Comparison of ENCODE assay signal across 10 mouse cellular contexts in genomic region chr4:62506798-62507197, GRCm38 (mm10). TPM values are rescaled to one million over a fixed set of nuclear protein-coding genes. Genes with fewer than 3 reads are reported as not detected.
DNase-seq lines count a peak whose midpoint lies in the region; ATAC-seq and TF ChIP-seq lines count a peak whose summit lies in the region.
"Had no signal": no experiment of that assay in that cellular context is flagged by ENCODE, and none has a peak within 500 bp of the region (broad histone marks: within the 10 kb centered on the region; RNA-seq: fewer than 3 reads in every experiment).

No protein-coding gene starts in this region.

- DNase-seq in layer of hippocampus, adult 2 months (ENCODE audit: low spot score in 2 of 2): no peak
- no peak for DNase-seq in layer of hippocampus, adult 18-20 months (ENCODE audit: low spot score in 2 of 2)
- peak; percentile 50 for DNase-seq in liver, postnatal 0 days
- DNase-seq in limb, embryonic 10.5 days (ENCODE audit: low spot score): no peak
- no peak for DNase-seq in layer of hippocampus, adult 9-10 months (ENCODE audit: low spot score)
- no peak for DNase-seq in hindbrain, embryonic 10.5 days (ENCODE audit: low spot score)

- no peak overlapping the region for H3K4me3 ChIP-seq in layer of hippocampus, adult 2 months
- no peak overlapping the region for H3K4me3 ChIP-seq in liver, postnatal 0 days (ENCODE audit: low read depth, low read length)
- H3K4me3 ChIP-seq in limb, embryonic 10.5 days: no peak overlapping the region
- H3K4me3 ChIP-seq in hindbrain, embryonic 10.5 days: no peak overlapping the region
- H3K4me3 ChIP-seq: embryonic facial prominence, embryonic 12.5 days; stomach, embryonic 15.5 days had no signal

- peak; percentile 61 for TF ChIP-seq CTCF in layer of hippocampus, adult 2 months (conservative IDR thresholded peaks at IDR 0.05)
- peak; percentile 65 for TF ChIP-seq CTCF in liver, postnatal 0 days (IDR thresholded peaks at IDR 0.05; ENCODE audit: low read depth)

- H3K27ac ChIP-seq in layer of hippocampus, adult 2 months: no peak overlapping the region
- H3K27ac ChIP-seq in liver, postnatal 0 days (ENCODE audit: low read depth): no peak overlapping the region
- no peak overlapping the region for H3K27ac ChIP-seq in limb, embryonic 10.5 days
- no peak overlapping the region for H3K27ac ChIP-seq in hindbrain, embryonic 10.5 days
- H3K27ac ChIP-seq: embryonic facial prominence, embryonic 12.5 days; stomach, embryonic 15.5 days had no signal

- no peak overlapping the region for H3K9ac ChIP-seq in liver, postnatal 0 days (replicated peaks)
- H3K9ac ChIP-seq: embryonic facial prominence, embryonic 12.5 days; stomach, embryonic 15.5 days had no signal

- H3K9me3 ChIP-seq in liver, postnatal 0 days (ENCODE audit: low read length): no peaks in the 10 kb centered on the region
- no peaks in the 10 kb centered on the region for H3K9me3 ChIP-seq in limb, embryonic 10.5 days (replicated peaks)
- H3K9me3 ChIP-seq in hindbrain, embryonic 10.5 days: no peaks in the 10 kb centered on the region
- H3K9me3 ChIP-seq: embryonic facial prominence, embryonic 12.5 days; stomach, embryonic 15.5 days had no signal

- peaks cover 20% of the 10 kb centered on the region for H3K4me1 ChIP-seq in liver, postnatal 0 days (ENCODE audit: insufficient read depth)
- peaks cover 5% of the 10 kb centered on the region; the same call in 1 of the 2 replicates for H3K4me1 ChIP-seq in limb, embryonic 10.5 days
- H3K4me1 ChIP-seq in hindbrain, embryonic 10.5 days (replicated peaks): peaks cover 4% of the 10 kb centered on the region; the same call in 1 of the 2 replicates
- H3K4me1 ChIP-seq: embryonic facial prominence, embryonic 12.5 days had no signal

- H3K4me2 ChIP-seq in liver, postnatal 0 days (ENCODE audit: low read depth, low read length): no peak overlapping the region
- H3K4me2 ChIP-seq: embryonic facial prominence, embryonic 12.5 days; stomach, embryonic 15.5 days had no signal

- H3K27me3 ChIP-seq in liver, postnatal 0 days (ENCODE audit: insufficient read depth, low read length): no peaks in the 10 kb centered on the region
- no peaks in the 10 kb centered on the region for H3K27me3 ChIP-seq in limb, embryonic 10.5 days (ENCODE audit: low read depth, poor library complexity, severe bottlenecking)
- no peaks in the 10 kb centered on the region for H3K27me3 ChIP-seq in hindbrain, embryonic 10.5 days (ENCODE audit: insufficient read depth, poor library complexity, severe bottlenecking)
- H3K27me3 ChIP-seq: embryonic facial prominence, embryonic 12.5 days; stomach, embryonic 15.5 days had no signal

- H3K36me3 ChIP-seq in liver, postnatal 0 days (replicated peaks; ENCODE audit: insufficient read depth, low read length): peaks cover 50% of the 10 kb centered on the region
- H3K36me3 ChIP-seq in limb, embryonic 10.5 days: peaks cover 46% of the 10 kb centered on the region
- peaks cover 44% of the 10 kb centered on the region for H3K36me3 ChIP-seq in hindbrain, embryonic 10.5 days

- peak; percentile 60 for ATAC-seq in activated CD4-positive, CD25-positive, alpha-beta regulatory T cell, adult 4 months
- ATAC-seq in erythroblast, adult 5-6 weeks (replicated peaks; ENCODE audit: low FRiP score, poor library complexity, severe bottlenecking): 0 out of 2 replicates have a peak, but pooled peaks have one; percentile 27
- peak; percentile 20 for ATAC-seq in liver, postnatal 0 days

- WGBS in liver, postnatal 0 days (ENCODE audit: insufficient replicate concordance): 49% methylated on average over 2 of the region's 2 CpGs
- 57% methylated on average over 2 of the region's 2 CpGs for WGBS in limb, embryonic 10.5 days
- 72% methylated on average over 2 of the region's 2 CpGs for WGBS in hindbrain, embryonic 10.5 days

- no peak for TF ChIP-seq EP300 in liver, postnatal 0 days (IDR thresholded peaks at IDR 0.05; ENCODE audit: low read depth)

RNA-seq across cellular contexts. Expression of gene Hdhd3, which starts 3.5 kb away (rescaled TPM):
- 10 to 100 TPM in 1 of 2 experiments, 1 to 10 TPM in 1; 7.9 to 11.1 TPM for total RNA-seq in layer of hippocampus, adult 2 months (2021)
- 10 to 100 TPM in 1 of 2 experiments, 1 to 10 TPM in 1; 9.3 to 11.1 TPM for total RNA-seq in layer of hippocampus, adult 18-20 months (2021)
- polyA plus RNA-seq in activated CD4-positive, CD25-positive, alpha-beta regulatory T cell, adult 4 months (2017; shearing (Covaris generic)): 1 to 10 TPM; 1.1 to 2.4 TPM
- not detected in 2 replicates for total RNA-seq in erythroblast, adult 5-6 weeks (2015; ENCODE audit: low replicate concordance)
- total RNA-seq in erythroblast, adult 5-6 weeks (2017; ENCODE audit: low replicate concordance): 1.0 TPM in 1 of 2 replicates, not detected in the other
- polyA plus RNA-seq in liver, postnatal 0 days (2015; fragmentation: Nextera tagmentation; extraction: Ambion mirVana): 19.7 and 20.3 TPM in 2 replicates
- 11.7 and 13.5 TPM in 2 replicates for polyA plus RNA-seq in limb, embryonic 10.5 days (2016; fragmentation: Nextera tagmentation; extraction: Ambion mirVana)
- polyA plus RNA-seq in hindbrain, embryonic 10.5 days (2016; fragmentation: Nextera tagmentation; extraction: Ambion mirVana): 9.8 and 14.1 TPM in 2 replicates

RNA-seq across cellular contexts. Expression of gene Alad, which starts 12.9 kb away (rescaled TPM):
- 10 to 100 TPM; 24.6 to 31.5 TPM for total RNA-seq in layer of hippocampus, adult 2 months (2021)
- total RNA-seq in layer of hippocampus, adult 18-20 months (2021): 10 to 100 TPM; 31.5 to 33.7 TPM
- 10 to 100 TPM; 68.8 to 82.3 TPM for polyA plus RNA-seq in activated CD4-positive, CD25-positive, alpha-beta regulatory T cell, adult 4 months (2017; shearing (Covaris generic))
- 105 and 125 TPM in 2 replicates for total RNA-seq in erythroblast, adult 5-6 weeks (2015; ENCODE audit: low replicate concordance)
- 81.9 and 128 TPM in 2 replicates for total RNA-seq in erythroblast, adult 5-6 weeks (2017; ENCODE audit: low replicate concordance)
- 295 and 303 TPM in 2 replicates for polyA plus RNA-seq in liver, postnatal 0 days (2015; fragmentation: Nextera tagmentation; extraction: Ambion mirVana)
- polyA plus RNA-seq in limb, embryonic 10.5 days (2016; fragmentation: Nextera tagmentation; extraction: Ambion mirVana): 108 and 124 TPM in 2 replicates
- 114 and 123 TPM in 2 replicates for polyA plus RNA-seq in hindbrain, embryonic 10.5 days (2016; fragmentation: Nextera tagmentation; extraction: Ambion mirVana)

RNA-seq across cellular contexts. Expression of gene Pole3, which starts 18.1 kb away (rescaled TPM):
- total RNA-seq in layer of hippocampus, adult 2 months (2021): 10 to 100 TPM; 28.0 to 28.5 TPM
- total RNA-seq in layer of hippocampus, adult 18-20 months (2021): 10 to 100 TPM; 26.4 to 26.9 TPM
- polyA plus RNA-seq in activated CD4-positive, CD25-positive, alpha-beta regulatory T cell, adult 4 months (2017; shearing (Covaris generic)): 10 to 100 TPM; 31.6 to 33.3 TPM
- 21.3 and 30.7 TPM in 2 replicates for total RNA-seq in erythroblast, adult 5-6 weeks (2015; ENCODE audit: low replicate concordance)
- total RNA-seq in erythroblast, adult 5-6 weeks (2017; ENCODE audit: low replicate concordance): 14.1 and 17.3 TPM in 2 replicates
- 26.4 and 29.2 TPM in 2 replicates for polyA plus RNA-seq in liver, postnatal 0 days (2015; fragmentation: Nextera tagmentation; extraction: Ambion mirVana)
- 113 and 116 TPM in 2 replicates for polyA plus RNA-seq in limb, embryonic 10.5 days (2016; fragmentation: Nextera tagmentation; extraction: Ambion mirVana)
- polyA plus RNA-seq in hindbrain, embryonic 10.5 days (2016; fragmentation: Nextera tagmentation; extraction: Ambion mirVana): 124 and 125 TPM in 2 replicates

RNA-seq across cellular contexts. Expression of gene 4933430I17Rik, which starts 18.4 kb away (rescaled TPM):
- total RNA-seq in layer of hippocampus, adult 2 months (2021): under 1 TPM in 1 of 2 experiments, not detected in 1; 0.44 TPM
- total RNA-seq in layer of hippocampus, adult 18-20 months (2021): under 1 TPM; 0.52 to 0.53 TPM
- under 1 TPM; 0.25 to 0.62 TPM for polyA plus RNA-seq in activated CD4-positive, CD25-positive, alpha-beta regulatory T cell, adult 4 months (2017; shearing (Covaris generic))
- total RNA-seq in erythroblast, adult 5-6 weeks (2015; ENCODE audit: low replicate concordance): not detected in 2 replicates
- not detected in 2 replicates for total RNA-seq in erythroblast, adult 5-6 weeks (2017; ENCODE audit: low replicate concordance)
- not detected in 2 replicates for polyA plus RNA-seq in liver, postnatal 0 days (2015; fragmentation: Nextera tagmentation; extraction: Ambion mirVana)
- 0.86 and 1.7 TPM in 2 replicates for polyA plus RNA-seq in limb, embryonic 10.5 days (2016; fragmentation: Nextera tagmentation; extraction: Ambion mirVana)
- 1.2 and 1.5 TPM in 2 replicates for polyA plus RNA-seq in hindbrain, embryonic 10.5 days (2016; fragmentation: Nextera tagmentation; extraction: Ambion mirVana)

RNA-seq across cellular contexts. Expression of gene Bspry, which starts 26.9 kb away (rescaled TPM):
- under 1 TPM; 0.64 to 0.69 TPM for total RNA-seq in layer of hippocampus, adult 2 months (2021)
- under 1 TPM; 0.25 to 0.72 TPM for total RNA-seq in layer of hippocampus, adult 18-20 months (2021)
- 1 to 10 TPM; 1.0 to 2.1 TPM for polyA plus RNA-seq in activated CD4-positive, CD25-positive, alpha-beta regulatory T cell, adult 4 months (2017; shearing (Covaris generic))
- total RNA-seq in erythroblast, adult 5-6 weeks (2015; ENCODE audit: low replicate concordance): not detected in 2 replicates
- not detected in 2 replicates for total RNA-seq in erythroblast, adult 5-6 weeks (2017; ENCODE audit: low replicate concordance)
- polyA plus RNA-seq in liver, postnatal 0 days (2015; fragmentation: Nextera tagmentation; extraction: Ambion mirVana): 0.18 and 0.26 TPM in 2 replicates
- 1.0 and 1.3 TPM in 2 replicates for polyA plus RNA-seq in limb, embryonic 10.5 days (2016; fragmentation: Nextera tagmentation; extraction: Ambion mirVana)
- 0.78 and 1.9 TPM in 2 replicates for polyA plus RNA-seq in hindbrain, embryonic 10.5 days (2016; fragmentation: Nextera tagmentation; extraction: Ambion mirVana)
